Mouse (Mus musculus) liver, embryonic 14.5 days (tissue): ENCODE data around the gene Stoml2. TPM values are rescaled to one million over a fixed set of nuclear protein-coding genes. Genes with fewer than 3 reads are reported as not detected.

Experiments used
- ATAC-seq: fragments of 200-750 bp; cut with Nextera tagmentation; 2 replicates; pipeline ENCODE4 v1.8.0; 2017; ENCODE audit warnings: moderate number of reproducible peaks, mild to moderate bottlenecking, moderate library complexity; ENCODE audit not compliant: insufficient read depth
- DNase-seq, 3 experiments: peaks; one replicate each; pipeline ENCODE4 v3.0.0-alpha.2; 2012 to 2013; ENCODE audit warnings: low read depth in 3 of 3, low spot score in 3 of 3
- H3K27ac ChIP-seq: fragments of 300-500 bp; sonication (generic); 2 replicates; pipeline ENCODE4 v1.5.1; 2014; ENCODE audit warnings: moderate library complexity, mild to moderate bottlenecking, control low read depth, inconsistent platforms
- H3K27me3 ChIP-seq: fragments of 300-500 bp; sonication (generic); 2 replicates; pipeline ENCODE4 v1.6.1; 2014; ENCODE audit warnings: mild to moderate bottlenecking, low read length, moderate library complexity; ENCODE audit not compliant: control insufficient read depth, insufficient read depth
- H3K36me3 ChIP-seq: fragments of 300-500 bp; sonication (generic); replicated peaks from 2 replicates; pipeline ENCODE4 v1.6.1; 2014; ENCODE audit warnings: low read depth; ENCODE audit not compliant: control insufficient read depth, insufficient read depth
- H3K4me1 ChIP-seq, 2 experiments: fragments of 200-500 bp in 1 of 2; fragments of 300-500 bp in 1 of 2; sonication (generic) in 1 of 2; replicated peaks; 2 replicates each; pipeline ENCODE4 v1.6.1; 2012 to 2014; ENCODE audit warnings: antibody characterized with exemption in 1 of 2, inconsistent platforms in 1 of 2, low read length in 1 of 2; ENCODE audit not compliant: control insufficient read depth in 2 of 2, insufficient read depth in 2 of 2
- H3K4me2 ChIP-seq: fragments of 300-500 bp; sonication (generic); 2 replicates; pipeline ENCODE4 v1.6.1; 2014; ENCODE audit warnings: low read depth, mild to moderate bottlenecking, control low read depth, moderate library complexity
- H3K4me3 ChIP-seq, 2 experiments: fragments of 200-500 bp in 1 of 2; fragments of 300-500 bp in 1 of 2; sonication (generic) in 1 of 2; 2 replicates each; pipeline ENCODE4 v1.5.1; 2012 to 2014; ENCODE audit warnings: low read depth in 2 of 2, low read length in 2 of 2, mild to moderate bottlenecking in 2 of 2, control low read depth in 1 of 2, inconsistent platforms in 1 of 2, moderate library complexity in 1 of 2; ENCODE audit not compliant: insufficient read depth in 1 of 2
- H3K9ac ChIP-seq: fragments of 300-500 bp; sonication (generic); replicated peaks from 2 replicates; pipeline ENCODE4 v1.6.1; 2014; ENCODE audit warnings: mild to moderate bottlenecking, control low read depth, moderate library complexity
- H3K9me3 ChIP-seq: fragments of 300-500 bp; sonication (generic); 2 replicates; pipeline ENCODE4 v1.6.1; 2016; ENCODE audit warnings: low read length, mixed read lengths; ENCODE audit not compliant: control insufficient read depth
- CTCF ChIP-seq: IDR thresholded peaks from 2 replicates; pipeline ENCODE4 v1.5.1; 2016; ENCODE audit warnings: antibody characterized with exemption, low read depth, control low read depth
- EP300 ChIP-seq: IDR thresholded peaks from 2 replicates; pipeline ENCODE4 v1.6.1; 2016; ENCODE audit warnings: antibody characterized with exemption, low read depth
- WGBS: fragments of 180-500 bp; shearing (Covaris S2); extraction: QIAGEN DNeasy Blood & Tissue Kit; methylation state at CpG from one replicate; pipeline ENCODE4 v1.1.7; 2014; ENCODE audit not compliant: insufficient replicate concordance; 5-methylcytosine and 5-hydroxymethylcytosine counted together
- polyA plus RNA-seq, 2 experiments: library from polyadenylated mRNA; depleted of rRNA in 1 of 2; stranded (reverse) in 1 of 2; unstranded in 1 of 2; fragments of >200 nt; fragmentation: Nextera tagmentation in 1 of 2; extraction: Ambion mirVana in 1 of 2; gene quantifications; 2 replicates each; pipeline versions ENCODE4 v1.2.1 to v1.2.3; 2012 to 2014

Gene Stoml2
- polyA plus RNA-seq, 2 experiments: 83.2 to 200 TPM

DNA sequence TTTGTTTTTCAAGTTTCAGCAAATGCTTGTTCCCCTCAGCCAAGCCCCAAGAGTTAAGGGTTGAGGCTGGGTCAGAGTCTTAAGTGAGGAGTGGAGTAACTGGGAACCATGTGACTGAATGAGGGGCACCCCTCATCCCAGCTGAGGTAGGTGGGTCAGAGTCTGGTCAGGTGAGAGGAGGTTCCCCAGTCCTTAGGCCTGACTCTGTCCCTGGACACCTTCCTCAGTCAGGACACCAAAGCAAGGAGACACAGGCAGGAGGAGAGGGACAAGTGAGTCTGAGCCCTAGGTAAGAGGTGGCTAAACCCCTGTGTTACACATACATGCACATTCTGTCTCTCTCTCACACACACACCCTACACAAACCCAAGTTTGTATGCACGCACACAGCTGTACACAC is 991 bp upstream of the Stoml2 start:
- DNase-seq (no peak), ATAC-seq (no peak)
- no peaks in the 10 kb centered on the region for H3K27me3 ChIP-seq
- peaks cover 18 to 23% of the 10 kb centered on the region in 2 experiments for H3K4me1 ChIP-seq
- H3K9me3 ChIP-seq: no peaks in the 10 kb centered on the region
- TF ChIP-seq EP300: no peak
- TF ChIP-seq CTCF: no peak
- H3K36me3 ChIP-seq: peaks cover 39% of the 10 kb centered on the region
- no peak overlapping the region for H3K4me3 ChIP-seq
- 86% methylated on average over 1 of the region's 1 CpGs for WGBS
- no peak overlapping the region for H3K27ac ChIP-seq
- H3K4me2 ChIP-seq: no peak overlapping the region
- H3K9ac ChIP-seq: no peak overlapping the region

DNA sequence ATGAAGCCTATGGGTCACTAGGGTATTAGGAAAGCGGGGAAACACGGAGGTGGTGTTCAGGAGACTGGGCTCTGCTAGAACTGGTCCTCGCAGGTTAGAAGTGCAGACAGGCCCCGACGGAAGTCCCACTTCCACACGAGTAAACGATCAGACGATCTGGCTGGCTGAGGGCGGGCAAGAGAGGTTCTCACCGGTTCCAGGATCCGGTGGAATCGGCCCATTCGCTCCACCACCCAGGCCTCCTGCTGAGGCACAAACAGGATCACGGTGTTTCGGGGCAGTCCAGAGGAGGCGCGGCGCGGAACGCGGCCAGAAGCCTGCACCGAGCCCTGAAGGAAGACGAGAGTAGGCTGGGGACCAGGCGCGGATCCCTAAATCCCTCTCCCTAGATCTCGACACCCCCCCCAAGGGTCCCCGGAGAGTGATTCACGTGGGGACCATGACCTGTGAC is 705 bp downstream of the Stoml2 start:
- Histone ChIP-seq H3K9ac (peak overlapping the region; percentile 91), H3K27ac (peak overlapping the region; percentile 65), H3K27me3 (no peaks in the 10 kb centered on the region), H3K4me2 (peak overlapping the region; percentile 86), H3K36me3 (peaks cover 36% of the 10 kb centered on the region), H3K9me3 (no peaks in the 10 kb centered on the region), H3K4me3 (peak overlapping the region; percentile 77 to 90), H3K4me1 (peaks cover 7 to 17% of the 10 kb centered on the region in 2 experiments)
- peak; percentile 73 for ATAC-seq
- DNase-seq: no peak
- WGBS: under 1% methylated on average over 28 of the region's 28 CpGs
- no peak for TF ChIP-seq EP300
- no peak for TF ChIP-seq CTCF

DNA sequence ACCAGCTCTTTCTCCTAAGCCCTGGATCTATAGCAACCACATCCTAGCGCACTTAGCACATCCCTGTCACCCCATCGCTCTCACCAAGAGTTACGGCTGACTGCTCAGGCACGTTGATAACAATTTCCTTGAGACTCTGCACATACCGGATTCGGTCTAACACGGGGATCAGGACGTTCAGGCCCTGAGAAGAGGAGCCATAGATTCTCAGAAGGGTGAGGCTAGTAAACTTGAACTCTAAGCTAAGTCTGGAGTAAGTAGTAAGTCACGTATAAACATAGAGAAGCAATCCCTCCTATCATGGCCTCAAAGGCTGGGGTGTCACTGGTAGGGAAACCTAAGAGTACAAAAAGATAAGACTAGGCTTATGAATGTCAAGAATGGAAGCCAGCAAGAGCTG is 1.2 kb downstream of the Stoml2 start:
- H3K9me3 ChIP-seq: no peaks in the 10 kb centered on the region
- no peak for DNase-seq
- H3K9ac ChIP-seq: peak overlapping the region; percentile 91
- peaks cover 34% of the 10 kb centered on the region for H3K36me3 ChIP-seq
- peak overlapping the region; percentile 65 for H3K27ac ChIP-seq
- TF ChIP-seq CTCF: no peak
- no peak for TF ChIP-seq EP300
- ATAC-seq: peak; percentile 3; the same call in 1 of the 2 replicates
- H3K27me3 ChIP-seq: no peaks in the 10 kb centered on the region
- 45% methylated on average over 9 of the region's 9 CpGs for WGBS
- H3K4me2 ChIP-seq: peak overlapping the region; percentile 86
- H3K4me1 ChIP-seq: peaks cover 7 to 17% of the 10 kb centered on the region in 2 experiments
- H3K4me3 ChIP-seq: peak overlapping the region; percentile 77 to 90

DNA sequence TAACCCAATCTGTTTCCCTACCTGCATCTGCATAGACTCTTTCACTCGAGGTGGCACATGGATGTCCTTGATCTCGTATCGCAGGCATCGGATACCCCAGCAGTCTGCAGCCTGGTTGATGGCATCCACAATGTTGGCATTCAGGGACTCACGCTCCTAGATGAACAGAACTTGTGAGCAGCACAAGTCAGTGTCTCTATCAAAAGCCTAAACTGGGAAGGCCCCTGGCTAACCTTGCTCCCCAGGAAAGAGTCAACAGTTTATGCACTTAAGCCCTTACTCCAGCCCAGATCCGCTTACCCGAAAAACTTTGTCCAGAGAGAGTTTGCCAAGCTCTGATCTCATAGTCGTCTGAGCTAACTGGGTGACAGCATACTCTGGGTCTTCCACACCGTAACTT is 1.8 kb downstream of the Stoml2 start:
- H3K4me1 ChIP-seq: peaks cover 8 to 21% of the 10 kb centered on the region in 2 experiments
- 86% methylated on average over 9 of the region's 9 CpGs for WGBS
- H3K27ac ChIP-seq: no peak overlapping the region; the same call in 1 of the 2 replicates
- DNase-seq (no peak), ATAC-seq (no peak)
- H3K4me3 ChIP-seq: peak overlapping the region in 1 of 2 experiments; percentile 77; a peak in 2 of 4 replicates
- H3K36me3 ChIP-seq: peaks cover 31% of the 10 kb centered on the region
- no peaks in the 10 kb centered on the region for H3K27me3 ChIP-seq
- H3K9ac ChIP-seq: no peak overlapping the region
- no peak for TF ChIP-seq EP300
- no peak for TF ChIP-seq CTCF
- peak overlapping the region; percentile 86 for H3K4me2 ChIP-seq
- H3K9me3 ChIP-seq: no peaks in the 10 kb centered on the region

DNA sequence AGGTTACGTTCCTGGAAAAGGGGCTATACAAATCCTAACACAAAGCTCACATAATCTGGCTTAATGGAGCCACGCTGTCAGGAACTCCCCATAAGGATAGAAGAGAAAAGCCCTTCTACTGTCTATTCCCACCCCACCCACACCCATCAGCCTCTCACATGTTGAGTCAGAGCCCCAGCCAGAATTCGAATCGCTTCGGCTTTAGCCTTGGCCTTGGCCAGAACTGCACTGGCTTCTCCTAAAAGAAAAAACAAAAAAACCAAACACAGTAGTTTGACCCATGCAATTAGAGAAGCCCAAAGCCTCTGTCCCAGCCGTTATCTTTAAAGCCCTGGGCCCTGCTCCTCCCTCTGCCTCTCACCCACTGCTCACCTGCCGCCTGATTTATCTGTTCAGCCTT is 2.4 kb downstream of the Stoml2 start:
- Histone ChIP-seq H3K9me3 (no peaks in the 10 kb centered on the region), H3K4me3 (no peak overlapping the region), H3K27ac (no peak overlapping the region), H3K4me2 (no peak overlapping the region), H3K27me3 (no peaks in the 10 kb centered on the region), H3K9ac (no peak overlapping the region), H3K4me1 (peaks cover 13 to 22% of the 10 kb centered on the region in 2 experiments), H3K36me3 (peaks cover 25% of the 10 kb centered on the region)
- no peak for ATAC-seq
- no peak for TF ChIP-seq EP300
- no peak for TF ChIP-seq CTCF
- DNase-seq: no peak
- WGBS: 80% methylated on average over 7 of the region's 7 CpGs
